Mouse (Mus musculus): ENCODE results near the gene Col5a3. TPM values are rescaled to one million over a fixed set of nuclear protein-coding genes. Genes with fewer than 3 reads are reported as not detected.

Col5a3 gene
- 3.1 and 4.3 TPM in 2 replicates for polyA plus RNA-seq (2012; rRNA removed)

DNA sequence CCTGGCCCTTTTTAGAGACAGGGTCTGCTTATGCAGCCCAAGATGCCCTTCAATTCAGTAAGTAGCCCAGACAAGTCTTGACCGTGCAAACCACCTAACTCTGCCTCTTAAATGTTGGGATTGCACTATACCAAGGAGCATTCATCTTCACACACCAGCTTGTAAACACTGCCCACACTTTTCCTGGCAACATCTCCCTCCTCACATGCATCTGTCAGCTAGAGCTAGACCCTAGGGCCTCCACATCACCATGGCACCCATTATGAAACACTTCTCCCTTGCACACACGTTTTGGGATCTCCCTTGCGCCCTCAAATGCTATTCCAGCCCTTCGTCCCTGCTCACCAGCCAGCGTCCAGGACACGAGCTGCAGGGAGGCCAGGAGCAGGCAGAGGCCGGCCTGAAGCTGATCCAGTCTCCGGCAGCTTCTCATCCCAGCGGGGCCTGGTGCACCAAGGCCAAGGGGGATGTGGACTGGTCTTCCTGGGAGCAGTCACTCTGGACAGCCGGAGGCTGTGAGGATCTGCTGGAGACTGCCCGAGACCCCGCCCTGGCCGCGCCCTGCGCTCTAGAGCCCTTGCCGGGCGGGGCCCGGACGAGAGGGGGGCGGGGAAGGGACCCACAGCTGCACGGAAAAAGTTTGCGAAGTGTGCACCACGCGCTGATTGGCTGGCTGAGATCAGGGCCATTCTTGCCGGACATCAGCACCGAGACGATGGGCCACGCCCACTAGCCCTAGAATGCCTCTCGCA lies at the start of gene Col5a3:
Col5a3 (minus strand) TSS at position 547 of the 752 bp plus-strand sequence.
- TF ChIP-seq POLR2A (IDR thresholded peaks at IDR 0.05; ENCODE audit: control insufficient read depth, extremely low read depth, insufficient read depth, low read length, poor library complexity) (no peak), CTCF (IDR thresholded peaks at IDR 0.05; ENCODE audit: borderline replicate concordance, control insufficient read depth, extremely low read depth, insufficient read depth, low read length, poor library complexity) (no peak)
- DNase-seq, result no peak
- Histone ChIP-seq H3K4me3 (ENCODE audit: control insufficient read depth, insufficient read depth, low read length) (no peak within 1 kb of the TSS), H3K27ac (ENCODE audit: control insufficient read depth, insufficient read depth, low read length) (no peak within 1 kb of the TSS), H3K27me3 (ENCODE audit: control insufficient read depth, insufficient read depth, low read length) (no peaks in the 10 kb centered on the region; the same call in 1 of the 2 replicates), H3K36me3 (ENCODE audit: control insufficient read depth, insufficient read depth, low read length) (no peaks in the 10 kb centered on the region), H3K4me1 (replicated peaks; ENCODE audit: control insufficient read depth, insufficient read depth, low read length) (no peaks in the 10 kb centered on the region)
- 12% methylated on average over 29 of the region's 29 CpGs for WGBS

DNA sequence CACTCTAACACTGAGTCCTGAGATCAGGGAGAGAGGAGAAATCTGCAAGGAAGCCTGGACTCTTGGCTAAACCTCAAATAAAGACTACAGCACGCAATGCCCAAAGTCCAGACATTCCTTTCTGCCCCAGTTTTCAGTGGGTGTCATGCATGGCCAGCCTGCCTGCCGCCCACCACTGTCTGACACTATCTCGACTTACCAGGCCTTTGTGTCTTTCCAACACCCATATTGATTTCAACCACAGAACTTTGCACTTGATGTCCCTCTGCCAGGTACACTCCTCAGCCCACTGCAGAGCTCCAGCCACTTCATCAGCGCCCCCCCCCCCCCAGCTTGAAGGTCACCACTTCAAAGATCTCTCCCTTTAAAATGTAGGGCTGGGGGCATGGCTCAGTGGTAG lies 47.4 kb upstream of the Col5a3 start:
- DNase-seq, result no peak

DNA sequence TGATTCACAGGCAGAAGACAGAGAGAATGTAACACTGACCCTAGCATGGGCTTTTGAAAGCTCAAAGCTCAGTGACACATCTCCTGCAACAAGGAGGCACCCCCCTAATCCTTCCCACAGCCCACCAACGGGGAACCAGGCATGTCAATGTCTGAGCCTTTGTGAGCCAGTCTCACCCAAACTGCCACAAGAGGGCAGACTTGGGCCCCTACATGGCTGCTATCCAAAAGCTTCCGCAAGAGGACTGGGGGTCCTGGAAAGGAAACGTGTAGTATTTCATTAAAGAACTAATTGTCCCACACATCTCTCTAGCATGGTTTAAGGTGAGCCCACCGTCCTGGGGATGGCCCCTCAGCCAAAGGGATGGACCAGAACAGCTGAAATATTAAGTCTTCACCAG lies 47.0 kb upstream of the Col5a3 start:
- no peak overlapping the region for H3K27ac ChIP-seq (ENCODE audit: control insufficient read depth, insufficient read depth, low read length)

More for the DNA sequence above, 47.4 kb upstream of the Col5a3 start:
- Histone ChIP-seq H3K4me1 (replicated peaks; ENCODE audit: control insufficient read depth, insufficient read depth, low read length) (no peaks in the 10 kb centered on the region), H3K4me3 (ENCODE audit: control insufficient read depth, insufficient read depth, low read length) (no peak overlapping the region), H3K27ac (ENCODE audit: control insufficient read depth, insufficient read depth, low read length) (no peak overlapping the region), H3K27me3 (ENCODE audit: control insufficient read depth, insufficient read depth, low read length) (no peaks in the 10 kb centered on the region), H3K36me3 (ENCODE audit: control insufficient read depth, insufficient read depth, low read length) (no peaks in the 10 kb centered on the region)
- TF ChIP-seq CTCF (IDR thresholded peaks at IDR 0.05; ENCODE audit: borderline replicate concordance, control insufficient read depth, extremely low read depth, insufficient read depth, low read length, poor library complexity) (no peak), POLR2A (IDR thresholded peaks at IDR 0.05; ENCODE audit: control insufficient read depth, extremely low read depth, insufficient read depth, low read length, poor library complexity) (no peak)
- WGBS, result 71% methylated on average over 4 of the region's 4 CpGs

DNA sequence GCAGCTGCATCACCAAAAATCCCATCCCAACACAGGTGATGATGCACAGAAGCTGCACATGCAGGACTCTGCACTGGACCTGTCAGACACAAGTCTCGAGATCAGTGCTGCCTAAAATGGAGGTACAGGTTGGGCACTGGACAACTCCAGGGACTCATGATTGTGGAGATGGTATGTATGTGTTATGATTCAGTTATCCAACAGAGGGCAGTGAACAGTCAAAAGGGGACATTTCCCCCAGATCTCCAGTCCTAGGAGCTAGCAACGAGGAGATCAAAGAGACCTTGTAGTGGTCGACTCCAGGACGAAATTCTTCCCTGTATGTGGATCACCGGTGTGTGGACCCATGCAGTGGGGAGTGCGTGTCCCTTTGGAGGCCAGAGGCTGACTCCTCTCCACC lies 45.1 kb upstream of the Col5a3 start:
- no peak overlapping the region for H3K4me3 ChIP-seq (ENCODE audit: control insufficient read depth, insufficient read depth, low read length)
- WGBS, result 45% methylated on average over 6 of the region's 6 CpGs
- no peak for TF ChIP-seq CTCF (IDR thresholded peaks at IDR 0.05; ENCODE audit: borderline replicate concordance, control insufficient read depth, extremely low read depth, insufficient read depth, low read length, poor library complexity)
- no peak for TF ChIP-seq POLR2A (IDR thresholded peaks at IDR 0.05; ENCODE audit: control insufficient read depth, extremely low read depth, insufficient read depth, low read length, poor library complexity)
- H3K27ac ChIP-seq (ENCODE audit: control insufficient read depth, insufficient read depth, low read length), result no peak overlapping the region
- no peaks in the 10 kb centered on the region for H3K36me3 ChIP-seq (ENCODE audit: control insufficient read depth, insufficient read depth, low read length)
- DNase-seq, result no peak
- no peaks in the 10 kb centered on the region for H3K27me3 ChIP-seq (ENCODE audit: control insufficient read depth, insufficient read depth, low read length)
- no peaks in the 10 kb centered on the region for H3K4me1 ChIP-seq (replicated peaks; ENCODE audit: control insufficient read depth, insufficient read depth, low read length)

More for the DNA sequence above, 47.0 kb upstream of the Col5a3 start:
- Histone ChIP-seq H3K27me3 (ENCODE audit: control insufficient read depth, insufficient read depth, low read length) (no peaks in the 10 kb centered on the region), H3K4me1 (replicated peaks; ENCODE audit: control insufficient read depth, insufficient read depth, low read length) (no peaks in the 10 kb centered on the region), H3K4me3 (ENCODE audit: control insufficient read depth, insufficient read depth, low read length) (no peak overlapping the region), H3K36me3 (ENCODE audit: control insufficient read depth, insufficient read depth, low read length) (no peaks in the 10 kb centered on the region)
- DNase-seq, result peak; percentile 51
- 11% methylated on average over 4 of the region's 4 CpGs for WGBS
- TF ChIP-seq CTCF (IDR thresholded peaks at IDR 0.05; ENCODE audit: borderline replicate concordance, control insufficient read depth, extremely low read depth, insufficient read depth, low read length, poor library complexity), result peak; percentile 69; the same call in 1 of the 2 replicates
- TF ChIP-seq POLR2A (IDR thresholded peaks at IDR 0.05; ENCODE audit: control insufficient read depth, extremely low read depth, insufficient read depth, low read length, poor library complexity), result no peak

DNA sequence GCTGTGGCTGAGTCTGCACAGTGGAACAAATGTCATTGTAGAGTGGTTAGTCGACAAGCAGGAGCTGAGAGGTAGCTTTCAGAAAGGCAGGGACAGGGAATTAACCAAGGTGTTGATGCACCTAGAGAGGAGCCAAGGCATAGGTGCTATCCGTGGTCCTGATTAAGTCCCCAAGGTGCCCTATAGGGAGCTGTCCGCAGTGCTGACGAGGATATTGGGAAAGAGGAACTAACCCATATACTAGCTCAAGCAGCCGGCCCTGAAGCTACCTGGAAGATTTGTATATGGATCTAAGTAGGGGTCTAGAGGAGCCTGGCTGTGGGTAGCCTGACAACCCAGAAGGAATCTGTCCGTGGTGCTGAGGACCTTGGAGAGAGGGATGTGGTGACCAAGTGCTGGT lies 42.3 kb upstream of the Col5a3 start:
- TF ChIP-seq CTCF (IDR thresholded peaks at IDR 0.05; ENCODE audit: borderline replicate concordance, control insufficient read depth, extremely low read depth, insufficient read depth, low read length, poor library complexity) (no peak), POLR2A (IDR thresholded peaks at IDR 0.05; ENCODE audit: control insufficient read depth, extremely low read depth, insufficient read depth, low read length, poor library complexity) (no peak)
- Histone ChIP-seq H3K4me1 (replicated peaks; ENCODE audit: control insufficient read depth, insufficient read depth, low read length) (no peaks in the 10 kb centered on the region), H3K27ac (ENCODE audit: control insufficient read depth, insufficient read depth, low read length) (no peak overlapping the region), H3K27me3 (ENCODE audit: control insufficient read depth, insufficient read depth, low read length) (no peaks in the 10 kb centered on the region), H3K4me3 (ENCODE audit: control insufficient read depth, insufficient read depth, low read length) (no peak overlapping the region), H3K36me3 (ENCODE audit: control insufficient read depth, insufficient read depth, low read length) (no peaks in the 10 kb centered on the region)
- 6% methylated on average over 6 of the region's 6 CpGs for WGBS
- peak; percentile 40 for DNase-seq

DNA sequence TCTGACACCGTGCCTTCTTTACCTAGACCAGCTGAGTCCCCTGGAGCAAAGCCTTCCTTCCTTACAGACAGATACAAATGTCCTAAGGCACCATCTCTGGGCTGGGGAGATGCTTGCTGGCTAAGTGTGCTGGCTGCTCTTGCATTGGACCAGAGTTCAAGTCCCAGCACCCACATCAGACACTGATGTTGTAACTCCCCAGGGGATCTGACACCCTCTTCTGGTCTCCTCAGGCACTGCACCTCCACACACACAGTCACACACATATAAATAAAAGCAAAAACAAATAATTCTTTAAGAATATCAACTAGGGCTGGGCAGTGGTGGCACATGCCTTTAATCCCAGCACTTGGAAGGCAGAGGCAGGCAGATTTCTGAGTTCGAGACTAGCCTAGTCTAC lies 35.3 kb upstream of the Col5a3 start:
- Histone ChIP-seq H3K36me3 (ENCODE audit: control insufficient read depth, insufficient read depth, low read length) (no peaks in the 10 kb centered on the region), H3K27ac (ENCODE audit: control insufficient read depth, insufficient read depth, low read length) (no peak overlapping the region), H3K27me3 (ENCODE audit: control insufficient read depth, insufficient read depth, low read length) (no peaks in the 10 kb centered on the region; the same call in 1 of the 2 replicates), H3K4me3 (ENCODE audit: control insufficient read depth, insufficient read depth, low read length) (no peak overlapping the region), H3K4me1 (replicated peaks; ENCODE audit: control insufficient read depth, insufficient read depth, low read length) (no peaks in the 10 kb centered on the region)
- TF ChIP-seq CTCF (IDR thresholded peaks at IDR 0.05; ENCODE audit: borderline replicate concordance, control insufficient read depth, extremely low read depth, insufficient read depth, low read length, poor library complexity) (no peak), POLR2A (IDR thresholded peaks at IDR 0.05; ENCODE audit: control insufficient read depth, extremely low read depth, insufficient read depth, low read length, poor library complexity) (no peak)
- DNase-seq, result no peak
- WGBS, result 96% methylated on average over 2 of the region's 2 CpGs

Data from thymus, adult 2 months (tissue).